Mouse (Mus musculus): ENCODE data around the gene Clstn1.

Clstn1 gene

GRCm38 (mm10) chr4:149586044-149586782 lies at the start of gene Clstn1:
Clstn1 (plus strand) TSS chr4:149586468.
- no peak for DNase-seq (ENCODE audit: low spot score)

GRCm38 (mm10) chr4:149539441-149539840 lies 46.8 kb upstream of the Clstn1 start:
- no peak for DNase-seq (ENCODE audit: low spot score)

- no peak for DNase-seq (ENCODE audit: low spot score)
These were observed 44.3 kb upstream of the Clstn1 start for GRCm38 (mm10) chr4:149541935-149542334.

GRCm38 (mm10) chr4:149542431-149542830 lies 43.8 kb upstream of the Clstn1 start:
- no peak for DNase-seq (ENCODE audit: low spot score)

- DNase-seq (ENCODE audit: low spot score), result peak; percentile 47
These were observed 43.2 kb upstream of the Clstn1 start for GRCm38 (mm10) chr4:149542927-149543553.

GRCm38 (mm10) chr4:149544892-149545291 lies 41.4 kb upstream of the Clstn1 start:
- no peak for DNase-seq (ENCODE audit: low spot score)

- DNase-seq (ENCODE audit: low spot score), result no peak
These were observed 39.3 kb upstream of the Clstn1 start for GRCm38 (mm10) chr4:149546797-149547444.

GRCm38 (mm10) chr4:149547523-149547922 lies 38.7 kb upstream of the Clstn1 start:
- DNase-seq (ENCODE audit: low spot score), result no peak

- DNase-seq (ENCODE audit: low spot score), result no peak
These were observed 36.9 kb upstream of the Clstn1 start for GRCm38 (mm10) chr4:149549221-149549925.

- DNase-seq (ENCODE audit: low spot score), result no peak
These were observed 35.4 kb upstream of the Clstn1 start for GRCm38 (mm10) chr4:149550866-149551265.

GRCm38 (mm10) chr4:149551696-149552095 lies 34.6 kb upstream of the Clstn1 start:
- no peak for DNase-seq (ENCODE audit: low spot score)

GRCm38 (mm10) chr4:149553834-149554233 lies 32.4 kb upstream of the Clstn1 start:
- no peak for DNase-seq (ENCODE audit: low spot score)

GRCm38 (mm10) chr4:149556111-149556510 lies 30.2 kb upstream of the Clstn1 start:
- no peak for DNase-seq (ENCODE audit: low spot score)

- no peak for DNase-seq (ENCODE audit: low spot score)
These were observed 28.4 kb upstream of the Clstn1 start for GRCm38 (mm10) chr4:149557905-149558304.

- DNase-seq (ENCODE audit: low spot score), result no peak
These were observed 27.9 kb upstream of the Clstn1 start for GRCm38 (mm10) chr4:149558389-149558788.

- no peak for DNase-seq (ENCODE audit: low spot score)
These were observed 24.9 kb upstream of the Clstn1 start for GRCm38 (mm10) chr4:149561392-149561791.

- no peak for DNase-seq (ENCODE audit: low spot score)
These were observed 24.0 kb upstream of the Clstn1 start for GRCm38 (mm10) chr4:149561986-149562904.

GRCm38 (mm10) chr4:149562905-149563347 lies 23.3 kb upstream of the Clstn1 start:
- DNase-seq (ENCODE audit: low spot score), result no peak

GRCm38 (mm10) chr4:149563941-149564361 lies 22.3 kb upstream of the Clstn1 start:
- DNase-seq (ENCODE audit: low spot score), result no peak

- no peak for DNase-seq (ENCODE audit: low spot score)
These were observed 21.5 kb upstream of the Clstn1 start for GRCm38 (mm10) chr4:149564452-149565407.

All from urinary bladder, postnatal 10 days (tissue).